Mouse (Mus musculus): ENCODE measurements around the gene Baz1a.
A peak's percentile ranks its signal among the peaks of the same experiment; 100 is the strongest.

Baz1a gene

DNA sequence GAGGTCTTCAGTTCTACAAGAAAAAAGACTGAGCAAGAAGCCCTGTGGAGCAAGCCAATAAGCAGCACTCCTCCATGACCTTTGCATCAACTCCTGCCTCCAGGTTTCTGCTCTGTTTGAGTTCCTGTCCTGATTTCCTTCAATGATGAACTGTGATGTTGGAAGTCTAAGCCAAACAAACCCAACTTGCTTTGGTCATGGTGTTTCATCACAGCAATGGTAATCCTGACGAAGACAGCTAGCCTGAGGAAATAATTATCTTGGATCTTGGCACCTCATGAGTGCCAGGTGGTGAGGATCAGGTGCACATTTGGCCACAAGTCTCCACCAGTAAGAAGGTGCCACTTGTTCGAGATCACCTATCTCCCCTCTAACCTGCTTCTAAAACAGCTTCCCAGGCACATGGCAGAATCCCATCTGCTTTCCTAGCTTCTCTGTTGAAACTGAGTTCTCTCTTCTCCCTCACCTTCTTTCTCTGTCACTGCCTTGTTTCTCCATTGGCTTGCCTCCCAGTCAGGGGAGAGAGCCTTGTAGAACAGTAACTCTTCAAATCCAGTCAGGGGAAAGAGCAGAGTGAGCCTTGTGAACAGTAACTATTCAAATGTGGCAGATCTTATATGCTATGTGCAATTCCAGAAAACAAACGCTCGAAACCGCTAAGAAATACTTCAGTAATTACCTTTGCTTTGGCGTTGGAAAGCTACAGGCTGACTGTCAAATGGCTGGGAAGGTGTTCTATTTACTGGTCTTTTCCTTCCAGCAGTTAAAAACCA is at the start of gene Baz1a:
TSS of gene Baz1a (minus strand) at position 723 of the 773 bp plus-strand sequence.
- no peak for DNase-seq

DNA sequence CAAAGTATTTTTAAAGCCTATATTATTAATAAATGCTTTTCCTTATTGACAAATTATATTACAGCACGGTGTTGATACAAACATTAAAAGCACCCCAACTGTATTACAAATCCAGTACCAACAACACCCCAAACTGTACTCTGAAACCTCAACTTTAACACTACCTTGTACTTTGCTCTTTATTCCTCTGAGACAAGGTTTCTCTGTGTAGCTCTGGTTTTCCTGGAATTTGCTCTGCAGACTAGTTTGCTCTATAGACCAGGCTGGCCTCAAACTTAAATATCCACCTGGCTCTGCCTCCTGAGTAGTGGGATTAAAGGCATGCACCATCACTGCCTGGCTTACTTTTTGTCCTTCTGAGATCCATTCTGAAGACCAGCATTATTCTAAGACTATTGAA is 48.0 kb upstream of the Baz1a start:
- DNase-seq, result no peak

DNA sequence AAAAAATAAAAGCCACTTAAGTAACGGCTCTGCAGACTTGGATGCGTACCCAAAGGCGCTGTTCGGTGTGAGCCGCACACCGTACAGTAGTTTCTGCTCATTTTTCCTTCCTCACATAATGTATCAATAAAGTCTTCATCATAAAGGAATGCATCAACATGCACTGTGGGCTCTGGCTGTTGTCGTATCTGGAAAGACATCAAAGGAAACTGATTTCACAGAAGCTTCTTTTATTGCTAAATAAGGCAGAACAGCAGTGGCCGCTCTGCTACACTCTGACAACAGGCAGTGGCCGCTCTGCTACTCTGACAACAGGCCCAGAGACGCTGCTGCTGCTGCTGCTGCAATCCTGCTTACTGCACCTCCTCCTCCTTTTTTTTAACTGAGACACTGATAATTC is 46.9 kb upstream of the Baz1a start:
- DNase-seq, result peak; percentile 64

GRCm38 (mm10) chr12:55060212-55060898 is 46.2 kb upstream of the Baz1a start:
- no peak for DNase-seq

DNA sequence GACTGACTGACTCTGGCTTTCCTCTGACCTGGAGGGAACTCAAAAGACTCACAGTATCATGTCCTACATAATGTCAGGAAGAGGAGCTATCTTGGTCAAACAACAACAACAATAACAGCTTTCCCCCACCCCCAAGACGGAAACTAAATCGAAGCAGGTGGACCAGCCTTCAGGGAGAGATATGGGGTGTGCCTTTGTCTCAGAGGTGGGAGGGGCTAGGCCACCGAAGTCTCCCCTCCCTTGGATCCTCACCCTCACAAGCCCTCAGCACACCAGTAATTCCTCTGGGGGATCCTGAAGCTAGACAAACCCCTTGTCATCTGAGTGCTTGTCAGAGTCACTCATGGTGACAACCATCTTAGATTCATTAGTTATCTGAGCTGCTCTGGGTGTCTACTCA is 45.7 kb upstream of the Baz1a start:
- no peak for DNase-seq

GRCm38 (mm10) chr12:55058865-55059615 is 44.9 kb upstream of the Baz1a start:
- DNase-seq, result peak; percentile 54

DNA sequence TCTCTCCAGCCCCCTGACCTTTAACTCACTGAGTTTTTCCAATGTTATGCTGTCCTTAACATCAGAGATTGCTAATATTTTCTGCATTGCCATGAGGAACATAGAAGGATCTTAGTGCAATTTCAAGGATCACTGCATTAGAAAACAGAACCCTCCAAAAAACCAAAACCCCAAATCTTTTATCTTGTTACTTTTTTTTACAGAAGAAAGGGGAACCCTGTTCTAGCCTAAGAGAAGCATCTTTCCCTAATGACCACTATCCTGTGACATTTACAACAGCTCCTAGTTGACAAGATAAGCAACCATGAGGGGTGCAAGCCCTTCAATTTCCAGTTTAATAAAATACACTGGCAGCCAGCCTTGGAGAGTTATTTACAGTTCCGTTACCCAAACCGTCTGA is 42.6 kb upstream of the Baz1a start:
- DNase-seq, result no peak

DNA sequence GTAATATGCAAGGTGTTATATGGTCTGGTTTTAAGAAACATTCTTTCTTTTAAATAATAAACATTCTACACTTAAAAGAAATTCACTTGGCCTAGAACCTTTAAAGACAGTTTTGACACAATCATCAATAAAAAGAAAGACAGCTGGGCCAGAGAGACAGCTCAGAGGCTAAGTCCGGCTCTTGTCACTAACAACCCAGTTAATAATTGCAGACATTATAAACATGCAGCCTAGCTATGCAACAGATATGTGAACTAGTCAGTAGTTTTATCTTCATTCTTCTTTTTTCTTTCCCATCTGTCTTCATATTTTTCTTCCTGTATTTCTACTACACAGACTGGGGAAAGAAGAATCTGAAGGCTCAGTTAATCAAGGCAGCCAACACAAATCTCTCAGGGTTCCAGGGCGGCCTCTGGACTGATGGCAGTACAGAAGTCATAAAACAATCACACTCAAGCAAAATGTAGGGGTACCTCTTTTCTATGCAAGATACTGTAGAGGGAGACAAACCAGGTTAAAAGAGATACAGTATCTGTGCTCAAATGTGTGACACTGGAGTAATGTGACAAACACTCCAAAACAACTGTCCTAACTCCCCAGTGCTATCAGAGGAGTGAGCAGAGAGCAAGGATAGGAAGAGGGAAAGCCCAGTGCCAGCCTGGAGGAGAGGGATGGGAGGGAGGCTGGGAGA is 40.5 kb upstream of the Baz1a start:
- DNase-seq, result no peak

- no peak for DNase-seq
These were observed 39.1 kb upstream of the Baz1a start for GRCm38 (mm10) chr12:55053267-55053666.

DNA sequence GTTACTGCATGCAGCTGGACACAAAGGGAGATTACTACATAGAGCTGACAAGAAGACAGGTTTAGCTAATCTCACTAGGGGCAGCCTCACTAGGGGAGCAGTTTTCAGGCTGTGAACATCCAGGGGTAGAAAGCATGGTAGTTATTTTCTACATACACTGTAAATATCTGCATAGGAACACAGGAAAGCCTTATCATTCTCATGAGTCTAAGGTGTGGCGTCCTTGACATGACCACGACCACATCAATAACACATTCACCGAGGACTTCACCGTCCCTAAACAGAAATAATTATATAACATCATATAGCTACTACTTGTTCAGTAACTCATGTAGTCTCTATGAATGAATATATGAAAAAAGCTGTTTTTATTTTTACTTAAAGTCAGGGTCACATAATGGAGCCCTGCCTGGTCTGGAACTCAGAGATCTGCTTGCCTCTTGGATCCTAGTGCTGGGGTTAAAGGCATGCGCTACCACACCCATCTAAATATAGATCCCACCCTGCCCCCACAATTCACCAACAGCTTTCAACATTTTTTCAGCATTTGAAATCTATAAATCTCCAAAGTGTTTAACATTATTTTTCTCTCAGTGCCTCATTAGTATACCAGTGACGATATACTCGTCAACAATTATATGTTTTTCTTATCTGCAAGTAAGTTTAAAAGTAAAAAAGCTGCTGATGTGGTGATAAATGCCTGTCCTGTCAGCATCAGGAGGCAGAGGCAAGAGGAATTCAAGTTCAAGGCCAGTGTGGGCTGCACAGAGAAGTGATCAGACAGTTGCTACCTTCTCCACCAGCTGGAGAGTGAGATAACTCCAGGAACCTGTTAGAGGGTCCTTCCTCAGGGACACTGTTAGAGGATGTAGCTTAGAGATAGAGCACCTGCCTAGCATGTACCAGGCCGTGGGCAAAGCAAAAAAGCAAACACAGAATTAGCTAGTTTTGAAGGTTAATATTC is 37.3 kb upstream of the Baz1a start:
- no peak for DNase-seq

DNA sequence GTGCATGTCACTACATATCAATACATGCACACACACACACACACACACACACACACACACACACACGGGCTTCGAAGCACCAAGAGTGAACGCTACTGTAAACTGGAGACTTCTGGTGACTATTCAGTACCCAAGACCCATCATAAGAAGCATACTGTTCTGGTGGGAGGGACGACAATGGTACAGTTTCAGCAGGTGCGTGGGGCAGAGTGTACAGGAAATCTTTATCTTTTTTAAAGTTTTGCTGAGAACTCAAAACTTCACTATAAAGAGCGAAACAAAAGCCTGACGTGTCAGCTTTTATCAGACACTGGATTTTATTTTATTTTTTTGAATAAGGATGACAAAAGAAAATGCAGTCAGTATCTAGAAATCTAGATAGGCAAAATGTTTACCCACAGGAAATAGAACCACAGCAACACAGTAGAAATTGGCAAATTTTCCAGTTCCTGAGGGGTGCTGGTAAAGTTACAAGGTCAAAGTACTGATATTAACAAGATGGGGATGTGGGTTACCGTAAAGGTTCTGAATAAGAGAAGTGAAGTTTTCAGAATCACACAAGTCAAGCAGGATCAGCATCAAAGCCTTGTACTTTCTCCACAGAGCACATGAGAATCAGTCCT is 35.7 kb upstream of the Baz1a start:
- no peak for DNase-seq

DNA sequence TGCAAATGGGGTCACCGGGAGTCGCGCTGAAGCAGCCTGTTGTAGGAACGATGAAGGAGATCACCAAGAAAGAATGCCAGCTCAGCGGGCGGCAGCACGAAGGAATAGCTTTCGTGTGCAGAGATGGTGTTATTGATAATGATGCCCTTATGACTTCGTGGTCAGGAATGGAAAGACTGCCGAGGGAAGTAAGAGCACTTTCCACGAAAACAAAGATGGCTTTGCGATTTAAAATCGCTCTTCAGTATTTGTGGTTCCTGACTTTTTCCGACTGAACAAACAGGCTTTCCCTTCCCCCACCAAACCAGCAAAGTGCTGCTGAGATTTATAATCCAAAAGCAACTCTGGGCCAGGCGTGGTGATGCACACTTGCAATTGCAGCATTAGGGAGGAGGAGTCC is 26.9 kb upstream of the Baz1a start:
- DNase-seq, result no peak

DNA sequence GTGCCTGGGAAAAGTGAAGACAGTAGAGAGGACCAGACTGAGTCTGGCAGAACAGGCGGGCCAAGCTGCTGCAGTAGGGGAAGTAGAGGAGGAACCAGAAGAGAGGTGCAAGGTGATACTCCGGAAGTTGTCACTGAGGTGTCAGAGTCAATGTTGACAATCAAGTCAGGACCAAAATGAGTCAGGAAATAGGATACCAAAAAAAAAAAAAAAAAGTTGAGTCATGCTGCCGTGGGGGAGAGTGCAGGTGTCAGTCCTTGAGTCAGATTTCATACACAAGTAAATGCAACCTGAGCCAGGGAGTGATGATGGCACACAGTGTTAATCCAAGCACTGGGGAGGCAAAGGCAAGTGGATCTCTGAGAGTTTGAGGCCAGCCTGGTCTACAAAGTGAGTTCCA is 12.9 kb upstream of the Baz1a start:
- DNase-seq, result no peak

DNA sequence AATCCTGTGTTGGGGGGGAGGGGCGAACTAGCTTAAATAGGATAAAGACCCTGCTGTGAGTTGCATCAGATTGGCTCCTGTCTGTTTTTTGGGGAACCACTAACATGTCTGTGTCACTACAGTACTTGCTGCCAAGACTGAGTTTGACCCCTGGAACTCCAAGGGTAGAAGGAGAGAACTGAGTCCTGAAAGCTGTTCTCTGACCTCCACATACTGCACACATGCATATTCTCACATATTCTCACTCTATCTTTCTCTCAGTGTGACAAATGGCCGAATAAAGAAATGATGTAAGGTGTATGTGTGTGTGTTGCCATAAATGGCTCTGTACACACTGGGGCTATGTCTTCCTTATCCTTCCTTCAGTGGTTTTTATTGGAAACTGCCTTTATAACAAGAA is 9.1 kb upstream of the Baz1a start:
- DNase-seq, result no peak

DNA sequence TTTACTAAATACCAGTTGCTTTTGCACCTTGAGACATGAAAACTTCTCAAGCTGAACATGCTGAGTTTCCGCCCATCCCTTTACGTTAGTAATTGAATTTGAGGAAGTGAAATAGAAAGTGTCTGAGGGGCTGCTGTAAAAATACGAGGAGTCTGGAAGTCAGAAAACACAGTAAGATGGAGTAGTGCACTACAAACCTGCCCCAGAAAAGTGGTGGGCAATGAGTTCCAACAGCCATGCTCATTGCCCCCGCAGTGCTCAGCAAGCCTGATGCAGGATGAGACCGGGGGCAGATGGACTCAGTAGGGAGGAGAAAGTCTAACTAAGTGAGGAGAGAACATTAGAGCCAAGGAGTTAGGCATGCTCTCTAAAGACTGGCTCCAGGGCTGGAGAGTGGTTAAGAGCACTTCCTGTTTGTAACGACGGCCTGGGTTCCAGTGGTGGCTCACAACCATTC is 5.3 kb upstream of the Baz1a start:
- DNase-seq, result peak; percentile 30

DNA sequence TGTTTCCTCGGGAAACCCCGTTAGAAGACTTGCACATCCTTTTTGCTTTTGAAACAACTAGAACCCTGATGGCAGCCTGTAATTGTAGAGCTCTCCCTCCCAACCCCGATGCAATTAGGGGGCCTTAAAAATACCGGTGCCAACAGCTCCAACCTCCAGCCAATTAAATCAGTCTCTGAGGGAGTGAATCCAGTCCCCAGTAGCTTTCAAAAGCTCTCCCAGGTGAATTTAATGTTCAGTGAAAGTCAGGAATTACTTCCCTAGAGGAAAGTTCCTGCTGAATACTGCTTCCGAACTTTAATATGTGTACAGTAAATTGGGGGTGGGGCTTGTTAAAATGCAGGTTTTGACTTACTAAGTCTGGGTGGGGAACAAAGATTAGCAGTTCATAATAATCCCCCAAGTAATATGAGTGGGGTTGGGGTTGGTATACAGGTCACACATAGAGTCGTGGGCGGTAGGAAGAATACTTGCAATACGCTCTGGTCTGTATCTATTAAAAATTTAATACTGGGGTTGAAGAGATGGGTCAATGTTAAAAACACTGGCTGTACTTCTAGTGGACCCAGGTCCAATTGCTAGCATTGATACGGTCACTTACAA is 3.1 kb upstream of the Baz1a start:
- no peak for DNase-seq

DNA sequence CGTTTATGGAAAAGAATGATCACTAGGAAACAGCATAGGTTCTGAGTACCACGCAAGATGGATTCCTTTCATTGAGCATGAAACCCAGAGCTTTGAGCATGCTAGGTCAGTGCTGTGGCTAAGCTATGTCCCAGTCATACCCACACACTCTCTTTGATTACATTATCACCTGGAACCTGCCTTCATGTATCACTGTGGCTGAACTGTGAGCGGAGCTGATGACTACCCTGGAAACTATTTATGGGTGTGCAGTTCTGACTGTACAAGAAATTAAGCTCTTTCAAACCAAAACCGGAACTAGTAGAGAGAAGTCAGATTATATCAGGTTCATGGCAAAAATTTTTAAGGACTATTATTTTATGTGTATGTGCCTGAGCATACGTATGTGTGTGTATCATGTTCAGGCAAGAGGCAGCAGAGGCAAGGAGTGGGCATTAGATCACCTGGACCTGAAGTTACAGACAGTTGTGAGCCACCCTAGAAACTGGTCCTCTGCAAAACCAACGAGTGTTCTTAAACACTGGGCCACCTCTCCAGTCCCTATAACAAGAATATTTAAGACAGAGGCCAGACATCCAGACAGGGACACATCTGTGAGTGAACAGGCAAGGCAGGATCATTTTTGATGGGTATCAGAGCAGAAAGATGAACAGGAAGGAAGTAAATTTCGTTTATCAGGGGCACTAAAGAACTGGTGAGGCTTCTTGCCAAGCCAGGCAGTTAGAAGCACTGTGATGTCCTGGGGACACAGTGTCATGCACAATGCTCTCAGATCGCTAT is 2.4 kb upstream of the Baz1a start:
- DNase-seq, result no peak

DNA sequence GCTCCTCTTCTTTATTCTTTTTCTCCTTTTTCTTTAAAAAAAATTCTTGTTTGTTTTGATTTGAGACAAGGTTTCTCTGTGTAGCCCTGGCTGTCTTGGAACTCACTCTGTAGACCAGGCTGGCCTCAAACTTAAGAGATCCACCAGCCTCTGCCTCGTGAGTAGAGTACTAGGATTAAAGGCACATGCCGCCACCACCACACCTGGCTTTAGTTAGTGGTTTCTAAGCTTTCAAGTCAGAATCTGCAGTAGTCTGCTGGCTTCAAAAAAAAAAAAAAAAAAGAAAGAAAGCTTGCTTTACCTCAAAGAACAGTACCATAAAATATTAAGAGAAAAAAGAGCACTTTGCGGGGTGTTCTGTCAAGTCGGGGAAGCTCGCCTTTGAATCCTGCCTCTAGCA is 1.3 kb upstream of the Baz1a start:
- DNase-seq, result no peak

- no peak for DNase-seq
These were observed 1.1 kb downstream of the Baz1a start for GRCm38 (mm10) chr12:55013031-55013430.

DNA sequence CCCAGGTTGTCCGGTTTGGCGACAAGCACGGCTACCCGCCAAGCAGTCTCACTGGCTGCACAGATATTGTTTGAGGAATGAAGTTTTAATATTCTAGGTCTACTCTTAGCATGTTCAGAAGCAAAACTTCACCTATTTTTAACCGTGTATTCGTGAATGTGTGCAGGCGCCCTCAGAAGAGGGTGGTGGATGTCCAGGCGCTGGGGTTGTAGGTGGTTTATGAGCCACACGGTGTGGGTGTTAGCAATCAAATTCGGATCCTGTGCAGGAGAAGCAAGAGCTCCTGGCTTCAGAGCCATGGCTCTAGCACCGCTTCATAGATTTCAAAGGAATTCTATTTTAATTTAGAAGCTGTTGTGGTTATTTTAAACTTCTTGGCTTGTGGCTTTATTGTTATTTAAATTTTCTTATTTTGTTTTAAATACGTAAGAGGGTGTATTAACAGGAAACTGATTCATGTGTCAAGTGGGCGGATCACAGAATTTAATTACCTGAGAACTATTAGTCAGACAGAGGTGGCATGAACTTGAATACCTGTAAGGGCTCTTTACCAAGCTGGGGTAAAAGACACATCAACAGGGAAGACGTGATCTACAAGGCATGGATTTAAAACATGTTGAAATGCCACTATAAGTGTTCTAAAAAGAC is 6.7 kb downstream of the Baz1a start:
- no peak for DNase-seq

Measured in lung, postnatal 36 days (tissue).